Mouse (Mus musculus) forebrain, postnatal 0 days (tissue): Measurements from ENCODE around the gene Sult4a1. TPM values are rescaled to one million over a fixed set of nuclear protein-coding genes. Genes with fewer than 3 reads are reported as not detected.
A peak's percentile ranks its signal among the peaks of the same experiment; 100 is the strongest.

Experiments
- ATAC-seq: fragments of 200-750 bp; cut with Nextera tagmentation; 2 replicates; pipeline ENCODE4 v1.8.0; 2017; ENCODE audit warnings: mild to moderate bottlenecking, moderate library complexity
- DNase-seq: peaks from one replicate; pipeline ENCODE4 v3.0.0-alpha.2; 2015
- H3K27ac ChIP-seq: fragments of 300-500 bp; sonication (generic); 2 replicates; pipeline ENCODE4 v1.5.1; 2014; ENCODE audit warnings: low read depth, mild to moderate bottlenecking, antibody characterized with exemption, low read length, moderate library complexity, mixed read lengths
- H3K27me3 ChIP-seq: fragments of 300-500 bp; sonication (generic); 2 replicates; pipeline ENCODE4 v1.6.1; 2014; ENCODE audit warnings: mild to moderate bottlenecking, low read length, mixed read lengths; ENCODE audit not compliant: insufficient read depth
- H3K36me3 ChIP-seq: fragments of 300-500 bp; sonication (generic); 2 replicates; pipeline ENCODE4 v1.6.1; 2014; ENCODE audit warnings: mild to moderate bottlenecking, moderate library complexity; ENCODE audit not compliant: insufficient read depth
- H3K4me1 ChIP-seq: fragments of 300-500 bp; sonication (generic); 2 replicates; pipeline ENCODE4 v1.6.1; 2014; ENCODE audit warnings: antibody characterized with exemption; ENCODE audit not compliant: insufficient read depth
- H3K4me2 ChIP-seq: fragments of 300-500 bp; sonication (generic); 2 replicates; pipeline ENCODE4 v1.6.1; 2014; ENCODE audit warnings: low read depth, mild to moderate bottlenecking, moderate library complexity
- H3K4me3 ChIP-seq: fragments of 300-500 bp; sonication (generic); 2 replicates; pipeline ENCODE4 v1.5.1; 2014; ENCODE audit warnings: low read depth, low read length, mixed read lengths
- H3K9ac ChIP-seq: fragments of 300-500 bp; sonication (generic); 2 replicates; pipeline ENCODE4 v1.6.1; 2014; ENCODE audit warnings: mild to moderate bottlenecking
- H3K9me3 ChIP-seq: fragments of 300-500 bp; sonication (generic); 2 replicates; pipeline ENCODE4 v1.6.1; 2016; ENCODE audit warnings: low read length
- CTCF ChIP-seq: sonication (generic); IDR thresholded peaks from 2 replicates; pipeline ENCODE4 v1.5.1; 2016; ENCODE audit warnings: antibody characterized with exemption, control low read depth, low read depth
- WGBS: fragments of 180-500 bp; shearing (Covaris S2); extraction: QIAGEN DNeasy Blood & Tissue Kit; methylation state at CpG from one replicate; pipeline ENCODE4 v1.1.7; 2014; 5-methylcytosine and 5-hydroxymethylcytosine counted together
- polyA plus RNA-seq: library from polyadenylated mRNA; unstranded; fragments of >200 nt; fragmentation: Nextera tagmentation; extraction: Ambion mirVana; gene quantifications from 2 replicates; pipeline ENCODE4 v1.2.1, GENCODE M21; 2015
- total RNA-seq: library from RNA; depleted of rRNA; stranded (reverse); fragments of >200 nt; gene quantifications from 2 replicates; pipeline ENCODE4 v1.2.3, GENCODE M21; 2014

Gene Sult4a1
- total and polyA plus RNA-seq, 2 experiments from 2014 or later = 140 to 179 TPM

- Histone ChIP-seq H3K27me3 (no peaks in the 10 kb centered on the region), H3K36me3 (peaks cover 35% of the 10 kb centered on the region), H3K4me2 (no peak overlapping the region), H3K4me1 (no peaks in the 10 kb centered on the region), H3K9ac (no peak overlapping the region), H3K27ac (no peak overlapping the region), H3K9me3 (no peaks in the 10 kb centered on the region), H3K4me3 (no peak overlapping the region)
- no peak for TF ChIP-seq CTCF
- no peak for DNase-seq
- ATAC-seq = no peak
- WGBS = 60% methylated on average over 13 of the region's 13 CpGs
Observed at GRCm38 (mm10) chr15:84078667-84079066, 26.9 kb downstream of the Sult4a1 start.

GRCm38 (mm10) chr15:84077151-84077550, 28.4 kb downstream of the Sult4a1 start:
- no peak for DNase-seq
- H3K9me3 ChIP-seq = no peaks in the 10 kb centered on the region
- no peak overlapping the region for H3K4me2 ChIP-seq
- H3K27me3 ChIP-seq = no peaks in the 10 kb centered on the region
- H3K4me1 ChIP-seq = 0 out of 2 replicates have a peak, but pooled peaks cover 4% of the 10 kb centered on the region
- H3K4me3 ChIP-seq = no peak overlapping the region
- peaks cover 30% of the 10 kb centered on the region for H3K36me3 ChIP-seq
- H3K27ac ChIP-seq = no peak overlapping the region
- TF ChIP-seq CTCF = peak; percentile 18; the same call in 1 of the 2 replicates
- no peak overlapping the region for H3K9ac ChIP-seq
- ATAC-seq = no peak
- 57% methylated on average over 17 of the region's 17 CpGs for WGBS

- no peak for DNase-seq
- peak; percentile 52; the same call in 1 of the 2 replicates for TF ChIP-seq CTCF
- Histone ChIP-seq H3K4me3 (no peak overlapping the region), H3K4me2 (peak overlapping the region; percentile 4; the same call in 1 of the 2 replicates), H3K4me1 (peaks cover 8% of the 10 kb centered on the region; the same call in 1 of the 2 replicates), H3K9me3 (no peaks in the 10 kb centered on the region), H3K27ac (no peak overlapping the region), H3K27me3 (no peaks in the 10 kb centered on the region), H3K36me3 (peaks cover 20% of the 10 kb centered on the region), H3K9ac (no peak overlapping the region)
- 16% methylated on average over 17 of the region's 17 CpGs for WGBS
- ATAC-seq = no peak
Observed at GRCm38 (mm10) chr15:84074705-84075185, 30.8 kb downstream of the Sult4a1 start.

- TF ChIP-seq CTCF = peak; percentile 93
- no peaks in the 10 kb centered on the region for H3K9me3 ChIP-seq
- H3K4me2 ChIP-seq = peak overlapping the region; percentile 4; the same call in 1 of the 2 replicates
- no peak for ATAC-seq
- peaks cover 14% of the 10 kb centered on the region for H3K36me3 ChIP-seq
- no peaks in the 10 kb centered on the region for H3K27me3 ChIP-seq
- 8% methylated on average over 13 of the region's 15 CpGs for WGBS
- no peak overlapping the region for H3K9ac ChIP-seq
- DNase-seq = peak; percentile 89
- H3K27ac ChIP-seq = no peak overlapping the region
- H3K4me1 ChIP-seq = peaks cover 13% of the 10 kb centered on the region; the same call in 1 of the 2 replicates
- no peak overlapping the region for H3K4me3 ChIP-seq
Observed at GRCm38 (mm10) chr15:84073911-84074704, 31.4 kb downstream of the Sult4a1 start.

- DNase-seq = no peak
- H3K9me3 ChIP-seq = no peaks in the 10 kb centered on the region
- peaks cover 13% of the 10 kb centered on the region for H3K36me3 ChIP-seq
- no peaks in the 10 kb centered on the region for H3K27me3 ChIP-seq
- H3K4me3 ChIP-seq = no peak overlapping the region
- TF ChIP-seq CTCF = no peak
- 29% methylated on average over 8 of the region's 8 CpGs for WGBS
- peaks cover 16% of the 10 kb centered on the region; the same call in 1 of the 2 replicates for H3K4me1 ChIP-seq
- H3K9ac ChIP-seq = no peak overlapping the region
- no peak for ATAC-seq
- H3K4me2 ChIP-seq = no peak overlapping the region
- H3K27ac ChIP-seq = no peak overlapping the region
Observed at GRCm38 (mm10) chr15:84073058-84073457, 32.5 kb downstream of the Sult4a1 start.

- no peak overlapping the region for H3K4me3 ChIP-seq
- no peak overlapping the region for H3K27ac ChIP-seq
- peak; percentile 92 for DNase-seq
- peaks cover 16% of the 10 kb centered on the region; the same call in 1 of the 2 replicates for H3K4me1 ChIP-seq
- no peak overlapping the region for H3K4me2 ChIP-seq
- H3K9me3 ChIP-seq = no peaks in the 10 kb centered on the region
- H3K27me3 ChIP-seq = no peaks in the 10 kb centered on the region
- no peak overlapping the region for H3K9ac ChIP-seq
- peak; percentile 86 for TF ChIP-seq CTCF
- WGBS = 10% methylated on average over 7 of the region's 7 CpGs
- peaks cover 6% of the 10 kb centered on the region; the same call in 1 of the 2 replicates for H3K36me3 ChIP-seq
- ATAC-seq = peak; percentile 21
Observed at GRCm38 (mm10) chr15:84072226-84072625, 33.3 kb downstream of the Sult4a1 start.
